Mouse (Mus musculus): ENCODE data around the gene Gm9376.

Gm9376 gene

DNA sequence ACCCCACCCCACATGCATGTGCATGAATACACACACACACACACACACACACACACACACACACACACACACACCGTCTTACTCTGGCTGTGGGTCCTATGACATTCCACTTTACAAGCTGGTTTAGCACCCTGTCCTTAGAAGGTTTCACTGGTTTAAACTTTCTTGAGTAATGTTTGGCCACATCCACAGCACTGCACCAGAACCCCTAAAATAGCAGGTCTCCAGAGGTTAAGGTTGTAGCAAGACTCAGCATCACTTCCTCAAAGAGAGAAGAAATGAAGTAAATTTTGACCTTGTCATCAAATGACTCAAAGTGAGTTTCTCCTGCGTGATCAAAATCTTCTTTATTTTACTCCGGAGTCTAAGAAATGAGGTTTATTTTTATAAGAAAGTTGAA lies 15.5 kb downstream of the Gm9376 start:
- no peak for DNase-seq (ENCODE audit: low read depth, low spot score)

DNA sequence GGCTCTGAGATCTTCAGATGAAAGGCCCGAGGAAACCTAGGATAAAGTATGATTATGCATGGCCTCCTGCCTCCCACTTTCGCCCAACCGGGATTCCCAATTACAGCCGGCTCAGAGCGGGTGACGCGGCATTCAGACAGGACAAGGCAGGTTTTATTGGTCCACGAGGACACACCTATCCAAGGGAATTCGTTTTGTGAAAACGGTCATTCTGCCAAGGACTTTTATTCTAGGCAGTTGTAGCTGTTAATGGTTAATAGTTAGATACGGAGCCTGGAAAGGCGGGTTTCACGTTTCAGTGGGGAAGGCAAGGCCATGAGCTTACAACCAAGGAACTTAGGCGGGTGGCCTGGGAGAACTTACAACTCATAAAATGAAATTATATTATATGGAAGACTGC lies 16.2 kb downstream of the Gm9376 start:
- peak; percentile 34 for DNase-seq (ENCODE audit: low read depth, low spot score)

GRCm38 (mm10) chr14:118286096-118286495 lies 19.3 kb downstream of the Gm9376 start:
- DNase-seq (ENCODE audit: low read depth, low spot score): no peak

DNA sequence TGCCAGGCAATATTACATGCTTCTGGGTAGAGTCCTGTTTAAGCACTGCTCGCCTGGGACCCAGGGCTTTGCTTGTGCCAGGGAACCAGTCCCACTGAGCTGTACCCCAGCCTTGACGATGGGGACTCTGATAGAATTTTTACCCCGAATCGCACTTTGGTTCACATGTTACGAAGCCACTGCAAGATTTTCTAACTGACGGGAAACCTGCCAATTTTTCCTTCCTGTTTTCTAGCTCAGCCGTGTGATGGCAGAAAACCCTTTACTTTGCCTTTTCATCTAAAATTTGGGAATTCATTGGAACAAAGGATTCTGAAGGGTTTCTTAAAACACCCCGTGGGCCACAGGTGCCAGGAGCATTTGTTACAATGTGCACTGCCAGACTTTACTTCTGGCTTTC lies 22.4 kb downstream of the Gm9376 start:
- DNase-seq (ENCODE audit: low read depth, low spot score): no peak

GRCm38 (mm10) chr14:118290009-118290408 lies 23.2 kb downstream of the Gm9376 start:
- DNase-seq (ENCODE audit: low read depth, low spot score): no peak

DNA sequence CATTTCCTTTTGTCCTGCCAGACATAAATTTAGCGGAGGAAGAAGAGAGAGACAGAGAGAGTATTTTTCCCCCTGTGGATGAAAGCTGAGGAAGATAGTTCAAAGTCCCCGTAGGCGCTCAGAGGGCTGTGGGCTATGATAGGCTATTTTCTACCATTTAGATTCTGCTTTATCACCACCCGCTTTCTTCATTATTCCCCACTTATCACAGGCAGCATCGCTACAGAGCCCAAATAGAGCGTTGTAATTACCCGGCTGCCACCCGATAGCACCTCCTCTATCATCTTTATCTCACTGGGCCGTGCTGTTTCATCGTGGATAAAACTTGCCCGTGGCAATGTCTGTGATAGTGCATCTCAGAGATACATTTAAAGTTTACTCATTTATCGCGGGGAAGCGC lies 35.8 kb downstream of the Gm9376 start:
- DNase-seq (ENCODE audit: low read depth, low spot score): no peak

DNA sequence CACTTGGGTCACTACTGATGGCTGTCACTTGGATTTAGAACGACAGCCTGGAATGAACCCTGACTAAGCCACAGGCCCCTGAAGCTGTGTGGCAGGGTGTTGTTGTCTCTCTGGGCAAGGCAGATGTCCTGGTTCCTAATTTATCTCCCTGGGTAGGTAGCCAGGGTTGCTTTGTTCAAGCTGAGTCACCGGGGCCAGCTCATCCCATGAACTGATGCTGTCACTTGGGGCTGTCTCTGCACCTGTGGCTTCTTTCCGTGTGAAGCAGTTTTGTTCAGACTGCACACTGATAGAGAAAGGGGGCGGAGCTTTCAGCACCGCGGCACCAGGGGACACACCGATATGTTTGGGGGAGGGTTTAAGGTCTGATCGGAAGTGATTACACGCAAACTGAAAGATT lies 37.8 kb downstream of the Gm9376 start:
- DNase-seq (ENCODE audit: low read depth, low spot score): no peak

DNA sequence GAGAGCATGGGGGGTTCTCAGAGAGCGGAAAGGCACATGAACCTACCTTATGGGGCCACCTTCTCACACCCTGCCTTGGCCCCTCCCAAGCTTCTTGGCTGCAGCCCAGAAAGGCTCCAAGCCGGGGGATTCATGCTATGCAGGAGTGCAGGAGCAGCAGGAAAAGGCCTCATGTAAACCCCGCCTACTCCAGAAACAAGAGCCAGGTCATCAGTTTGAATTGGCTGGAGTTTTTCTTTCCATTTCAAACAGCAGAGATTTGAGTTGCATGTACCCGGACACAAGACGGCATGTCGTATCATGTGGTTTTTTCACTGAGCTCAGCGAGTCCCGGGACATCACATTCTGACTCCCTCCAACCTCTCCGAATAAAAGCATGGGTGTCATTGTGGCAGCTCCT lies 39.2 kb downstream of the Gm9376 start:
- DNase-seq (ENCODE audit: low read depth, low spot score): no peak

DNA sequence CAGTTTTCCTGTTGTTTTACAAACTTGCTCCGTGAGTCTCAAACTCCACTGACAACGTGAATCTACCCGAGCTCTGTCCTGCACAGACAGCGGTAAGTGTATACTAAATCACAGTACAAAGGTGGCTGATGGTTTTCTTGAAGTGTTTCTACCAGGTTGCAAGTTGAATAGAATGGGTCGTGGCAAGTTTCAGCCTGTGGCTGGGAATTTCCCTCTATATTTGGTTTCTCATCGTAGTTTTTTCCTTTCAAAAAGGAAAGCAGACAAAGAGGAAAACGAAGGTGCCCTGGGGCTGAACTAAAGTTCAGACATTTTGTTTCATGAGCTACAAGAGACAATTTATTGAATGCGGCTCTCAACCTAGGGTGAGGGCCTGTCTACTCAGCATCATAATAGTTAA lies 40.3 kb downstream of the Gm9376 start:
- DNase-seq (ENCODE audit: low read depth, low spot score): no peak

DNA sequence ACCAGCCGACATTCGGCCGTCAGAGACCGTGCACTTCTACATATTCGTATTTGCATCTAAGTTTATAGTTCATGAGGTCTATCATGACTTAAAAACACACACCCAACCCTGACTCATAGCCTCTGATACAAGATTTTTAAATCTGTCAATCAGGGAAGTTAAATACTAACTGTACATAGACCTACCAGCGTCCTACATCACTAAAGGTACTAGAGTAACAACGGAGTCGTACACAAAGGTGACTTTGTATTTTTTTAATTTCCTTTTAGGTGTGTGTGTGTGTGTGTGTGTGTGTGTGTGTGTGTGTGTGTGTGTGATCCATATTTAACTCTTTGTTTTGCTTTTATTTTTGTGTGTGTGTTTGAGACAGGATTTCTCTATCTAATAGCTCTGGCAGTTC lies 44.9 kb downstream of the Gm9376 start:
- DNase-seq (ENCODE audit: low read depth, low spot score): no peak

DNA sequence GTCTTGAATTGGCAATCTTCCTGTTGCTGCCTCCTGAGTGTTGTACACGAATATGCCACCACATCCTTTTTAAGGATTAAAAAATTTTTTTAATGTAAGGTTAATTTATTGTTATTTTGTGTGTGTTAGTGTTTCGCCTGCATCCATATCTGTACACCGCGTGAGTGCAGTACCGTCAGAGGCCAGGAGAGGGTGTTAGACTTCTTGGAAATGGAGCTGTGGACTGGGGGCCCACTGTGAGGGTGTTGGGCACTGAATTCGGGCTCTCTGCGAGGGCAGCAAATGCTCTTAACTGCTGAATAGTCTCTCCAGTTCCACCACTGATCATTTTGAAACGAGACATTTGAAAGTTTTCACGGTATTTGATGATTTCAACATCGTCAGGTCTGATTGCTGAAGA lies 45.9 kb downstream of the Gm9376 start:
- no peak for DNase-seq (ENCODE audit: low read depth, low spot score)

- DNase-seq (ENCODE audit: low read depth, low spot score): no peak
Observed at GRCm38 (mm10) chr14:118313931-118314330, 47.2 kb downstream of the Gm9376 start.

- DNase-seq (ENCODE audit: low read depth, low spot score): no peak
Observed at GRCm38 (mm10) chr14:118317260-118317659, 50.5 kb downstream of the Gm9376 start.

All from forelimb bud, embryonic 11.5 days (tissue).